26 mouse cellular contexts compared by ENCODE assay signal in the genomic region with DNA sequence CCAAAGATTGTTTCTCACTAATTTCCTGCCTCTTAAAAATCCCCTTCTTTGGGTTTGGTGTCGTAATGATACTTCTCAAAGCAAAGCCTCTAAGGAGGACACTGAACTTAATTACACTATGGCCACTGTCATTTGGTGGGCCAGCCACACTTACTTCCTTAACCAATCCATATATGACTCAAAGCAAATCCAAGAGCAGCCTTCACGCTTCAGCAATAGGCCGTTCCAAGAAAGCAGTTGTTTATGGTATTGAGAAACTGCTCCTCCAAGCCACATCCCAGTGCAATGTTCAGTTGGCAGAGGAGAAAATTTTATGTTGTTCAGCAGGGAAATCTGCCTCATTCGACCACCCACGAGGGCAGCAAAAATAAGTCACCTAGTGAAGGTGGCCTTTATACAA.
"Had no signal": no experiment of that assay in that cellular context is flagged by ENCODE, and none has a peak within 500 bp of the region (broad histone marks: within the 10 kb centered on the region; RNA-seq: fewer than 3 reads in every experiment).

No protein-coding gene starts in this region.

- H3K9ac ChIP-seq: heart, embryonic 13.5 days; heart, embryonic 15.5 days; hindbrain, embryonic 12.5 days; hindbrain, embryonic 14.5 days; intestine, embryonic 15.5 days; limb, embryonic 12.5 days had no signal

- H3K27ac ChIP-seq: gastrocnemius, adult 2 months; heart, adult 2 months; heart, embryonic 13.5 days; heart, embryonic 15.5 days; hindbrain, embryonic 10.5 days; hindbrain, embryonic 12.5 days; hindbrain, embryonic 14.5 days; intestine, embryonic 15.5 days; layer of hippocampus, adult 2 months; left cerebral cortex, adult 2 months; limb, embryonic 12.5 days had no signal

- H3K4me3 ChIP-seq: gastrocnemius, adult 2 months; heart, adult 2 months; heart, embryonic 13.5 days; heart, embryonic 15.5 days; hindbrain, embryonic 10.5 days; hindbrain, embryonic 12.5 days; intestine, embryonic 15.5 days; layer of hippocampus, adult 2 months; left cerebral cortex, adult 2 months; limb, embryonic 12.5 days had no signal

- H3K4me2 ChIP-seq: heart, embryonic 11.5 days; heart, embryonic 13.5 days; heart, embryonic 15.5 days; hindbrain, embryonic 12.5 days; hindbrain, embryonic 14.5 days; intestine, embryonic 15.5 days; limb, embryonic 12.5 days had no signal

- H3K27me3 ChIP-seq: heart, embryonic 13.5 days; heart, embryonic 15.5 days; hindbrain, embryonic 12.5 days; intestine, embryonic 15.5 days; limb, embryonic 12.5 days had no signal

- H3K4me1 ChIP-seq: heart, embryonic 13.5 days; heart, embryonic 15.5 days; hindbrain, embryonic 10.5 days; hindbrain, embryonic 12.5 days; intestine, embryonic 15.5 days; limb, embryonic 12.5 days had no signal

- H3K9me3 ChIP-seq: heart, embryonic 13.5 days; heart, embryonic 15.5 days; hindbrain, embryonic 10.5 days; hindbrain, embryonic 12.5 days; intestine, embryonic 15.5 days; limb, embryonic 12.5 days had no signal

- H3K36me3 ChIP-seq: heart, embryonic 13.5 days; heart, embryonic 15.5 days; hindbrain, embryonic 10.5 days; hindbrain, embryonic 12.5 days; intestine, embryonic 15.5 days; limb, embryonic 12.5 days had no signal

- ATAC-seq: forebrain, embryonic 16.5 days; hindbrain, embryonic 16.5 days; inflammation-experienced regulatory T-cells, adult 6 months; intestine, embryonic 15.5 days; intestine, postnatal 0 days had no signal

- DNase-seq: gastrocnemius, adult 2 months; gastrocnemius, postnatal 10 days; gastrocnemius, postnatal 25 days; heart, adult 2 months; heart, postnatal 14 days; heart, postnatal 36 days; kidney, adult 18-20 months; kidney, adult 8-10 months; kidney, postnatal 10 days; kidney, postnatal 25 days; kidney, postnatal 4 days; liver had no signal
